Mouse (Mus musculus) right cerebral cortex, adult 2 months (tissue): Measurements from ENCODE around the gene Csnk1g1.

Experiments used
- DNase-seq, 2 experiments: peaks; one replicate each; pipeline ENCODE4 v3.0.0; 2021 to 2022; ENCODE audit warnings: low spot score in 2 of 2

Csnk1g1 gene

DNA sequence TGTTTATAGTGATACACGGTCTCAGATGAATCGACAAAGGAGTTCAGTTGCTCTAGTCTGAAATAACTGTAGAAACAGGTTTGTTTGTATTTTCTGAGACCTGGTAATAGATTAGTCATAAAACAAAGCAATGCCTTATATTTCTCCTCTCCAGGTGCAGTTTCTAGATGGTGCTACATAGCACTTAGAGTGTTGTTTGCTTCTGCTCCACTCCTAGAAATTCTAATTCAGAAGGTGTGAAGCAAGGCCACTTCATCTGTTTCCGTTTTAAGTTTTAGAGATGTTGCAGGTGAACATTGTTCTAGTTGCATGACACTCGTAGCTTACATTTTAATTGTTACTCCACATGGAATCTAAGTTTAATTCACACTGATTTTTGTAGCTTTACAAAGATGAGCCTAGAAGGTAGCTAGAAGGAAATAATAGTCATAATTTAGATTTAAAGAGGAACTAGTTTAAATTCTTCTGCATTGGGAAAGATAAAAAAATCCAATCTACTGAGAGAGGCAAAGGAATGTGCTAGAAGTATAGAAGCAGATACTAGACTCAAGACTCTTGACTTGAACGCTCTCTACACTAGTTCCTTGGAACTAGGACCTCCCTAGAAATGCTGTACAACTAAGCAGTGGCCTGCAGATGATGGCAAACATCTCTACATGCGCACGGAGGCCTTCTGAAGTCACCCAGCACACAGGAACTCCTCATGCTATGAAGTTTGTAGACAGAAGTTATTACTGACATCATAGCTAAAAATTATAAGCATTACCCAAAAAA lies 87.1 kb downstream of the Csnk1g1 start:
- no peak for DNase-seq

DNA sequence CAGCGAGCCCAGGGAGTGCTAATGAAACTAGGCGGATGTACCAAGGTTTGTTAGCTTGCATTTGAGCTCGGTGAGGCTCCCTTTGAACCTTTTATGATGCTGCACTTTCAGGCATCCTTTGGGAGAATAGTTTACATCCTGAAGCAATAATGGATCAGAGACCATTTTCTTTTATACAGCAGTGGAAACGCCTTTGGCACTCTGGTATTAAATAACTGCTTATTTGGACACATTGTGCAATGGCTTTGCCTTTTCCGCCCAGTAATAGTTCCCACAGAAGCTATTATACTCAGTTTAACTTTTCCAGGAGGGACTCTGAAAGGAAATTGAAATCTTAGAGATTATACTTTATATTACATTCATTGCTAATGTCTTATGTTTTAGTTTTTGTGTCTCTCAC lies 90.2 kb downstream of the Csnk1g1 start:
- DNase-seq = no peak

DNA sequence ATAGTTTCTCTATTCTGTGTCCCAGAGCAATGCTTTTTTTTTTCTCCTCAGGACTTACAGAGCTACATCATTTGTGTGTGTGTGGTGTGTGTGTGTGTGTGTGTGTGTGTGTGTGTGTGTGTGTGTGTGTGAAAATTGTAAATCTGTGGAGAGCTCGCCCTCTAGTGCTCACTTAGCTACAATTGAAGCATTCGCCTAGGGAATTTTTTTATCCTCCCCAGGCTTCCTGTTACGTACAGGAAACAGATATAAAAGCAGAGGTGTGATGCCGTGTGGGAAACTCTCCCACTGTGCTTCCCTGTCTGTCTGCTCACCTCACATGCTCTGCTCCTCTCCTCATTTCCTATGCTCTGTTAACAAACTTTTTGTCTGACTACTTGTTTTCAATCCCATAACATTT lies 95.7 kb downstream of the Csnk1g1 start:
- peak; percentile 50 to 57 for DNase-seq

DNA sequence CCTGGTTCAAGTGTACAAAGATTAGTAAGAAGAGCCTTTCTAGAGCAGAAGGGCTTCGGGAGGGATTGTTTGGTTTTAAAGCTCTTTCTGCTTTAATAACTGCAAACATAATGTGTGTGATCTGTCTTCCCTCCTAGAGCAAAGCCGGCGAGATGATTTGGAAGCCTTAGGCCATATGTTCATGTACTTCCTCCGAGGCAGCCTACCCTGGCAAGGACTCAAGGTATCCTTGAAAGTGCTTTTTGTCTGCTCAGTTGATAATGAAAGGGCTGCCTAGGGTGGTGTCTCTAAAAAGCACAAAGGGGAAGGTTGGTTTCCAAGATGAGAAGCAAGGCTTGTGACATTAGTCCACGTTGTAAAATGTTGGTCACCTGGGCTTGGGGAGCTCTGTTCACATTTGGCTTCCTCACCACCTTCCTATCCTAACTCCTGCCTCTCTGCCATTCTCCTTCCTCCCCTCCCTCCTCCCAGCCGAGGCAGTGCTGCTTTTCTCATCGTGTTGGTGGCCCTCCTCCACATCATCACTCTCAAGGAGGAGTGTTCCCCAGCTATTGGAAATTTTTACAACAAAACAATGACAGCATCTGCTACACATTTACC lies 99.0 kb downstream of the Csnk1g1 start:
- DNase-seq = peak; percentile 66 to 75

DNA sequence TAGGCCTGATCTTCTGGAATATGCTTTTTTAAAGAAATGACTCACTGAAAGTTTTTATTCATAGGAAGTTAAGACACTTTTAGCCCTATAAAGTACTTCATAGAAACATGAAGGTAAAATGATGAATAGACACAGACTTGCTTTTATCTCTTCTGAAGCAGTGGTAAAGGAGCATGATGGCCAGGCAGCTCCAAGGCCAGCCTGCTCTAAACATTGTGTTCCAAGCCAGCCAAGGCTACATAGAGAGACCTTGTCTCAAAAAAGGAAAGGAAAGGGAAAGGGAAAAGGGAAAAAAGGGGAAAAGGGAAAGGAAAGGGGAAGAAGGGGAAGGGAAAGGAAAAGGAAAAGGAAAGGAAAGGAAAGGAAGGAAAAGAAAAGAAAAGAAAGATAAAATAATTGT lies 111.9 kb downstream of the Csnk1g1 start:
- no peak for DNase-seq

DNA sequence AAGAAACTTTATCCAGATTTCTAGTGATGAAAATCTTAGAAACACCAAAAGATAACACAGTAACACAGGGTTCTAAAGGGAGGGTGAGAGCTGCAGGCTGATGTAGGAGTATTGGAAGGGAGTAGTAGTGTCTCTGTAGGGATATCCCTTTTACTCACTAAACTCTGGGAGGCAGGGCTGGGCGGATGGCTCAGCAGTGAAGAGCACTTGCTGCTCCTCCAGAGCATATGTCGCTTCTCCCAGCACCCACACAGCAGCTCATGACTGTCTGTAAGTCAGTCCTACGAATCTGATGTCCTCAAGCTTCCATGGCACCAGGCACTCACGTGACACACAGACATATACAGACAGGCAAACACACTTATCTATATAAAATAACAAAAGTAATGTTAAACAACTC lies 129.4 kb downstream of the Csnk1g1 start:
- DNase-seq = peak; percentile 56 to 65

DNA sequence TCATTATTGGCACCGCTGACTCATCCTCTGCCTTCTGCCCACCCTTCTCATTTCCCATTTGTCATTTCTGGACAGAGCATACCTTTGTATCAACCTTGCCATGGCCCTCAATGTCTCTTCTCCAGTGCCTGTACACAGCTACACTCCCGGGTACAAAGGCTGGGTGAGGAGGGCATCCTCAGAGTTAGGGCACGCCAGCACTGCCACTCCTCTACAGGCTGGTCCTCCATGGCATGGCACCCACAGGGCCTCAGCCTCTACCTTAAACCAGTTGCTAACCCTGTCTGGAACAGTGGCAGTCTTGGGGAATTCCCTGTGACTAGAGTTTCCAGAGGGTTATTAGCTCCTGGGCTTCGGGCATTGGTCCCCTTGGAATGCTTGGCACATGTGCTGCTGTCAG lies 129.9 kb downstream of the Csnk1g1 start:
- no peak for DNase-seq

DNA sequence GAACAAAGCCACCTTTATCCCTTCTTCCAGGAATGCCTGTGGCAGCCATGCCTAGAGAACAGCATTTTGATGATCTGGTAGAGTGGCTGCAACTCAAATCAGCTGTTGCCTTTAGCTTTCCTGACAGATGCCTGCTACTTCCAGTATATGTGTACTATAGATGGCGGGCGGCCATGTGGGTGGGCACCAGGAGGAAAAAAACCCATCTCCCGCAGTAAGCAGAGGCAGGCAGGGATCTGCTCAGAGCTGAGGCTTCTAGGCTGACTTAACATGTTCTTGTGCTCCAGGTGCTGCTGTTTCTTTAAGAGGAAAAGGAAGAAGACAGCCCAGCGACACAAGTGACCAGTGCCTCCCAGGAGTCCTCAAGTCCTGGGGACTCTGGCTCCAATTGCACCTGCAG lies 130.6 kb downstream of the Csnk1g1 start:
- peak; percentile 49 to 59 for DNase-seq

DNA sequence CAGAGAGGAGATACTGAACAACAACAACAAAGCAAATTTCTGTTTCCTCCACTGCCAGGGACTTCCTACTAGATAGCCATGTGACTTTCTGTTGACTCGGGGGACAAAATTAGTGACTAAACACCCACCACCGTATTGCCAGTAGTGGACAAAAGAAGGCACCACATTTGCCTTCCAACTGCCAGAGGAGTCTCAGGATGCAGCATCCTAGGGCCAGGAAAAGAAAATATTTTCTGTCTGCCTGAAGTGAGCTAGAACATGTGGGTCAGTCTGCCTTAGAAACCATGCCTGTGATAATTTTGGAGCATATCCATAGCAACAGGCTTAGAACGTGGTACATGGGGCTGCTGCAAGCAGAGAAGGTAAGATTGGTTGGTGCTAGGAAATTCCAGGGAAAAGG lies 132.1 kb downstream of the Csnk1g1 start:
- DNase-seq = peak; percentile 44 to 57

DNA sequence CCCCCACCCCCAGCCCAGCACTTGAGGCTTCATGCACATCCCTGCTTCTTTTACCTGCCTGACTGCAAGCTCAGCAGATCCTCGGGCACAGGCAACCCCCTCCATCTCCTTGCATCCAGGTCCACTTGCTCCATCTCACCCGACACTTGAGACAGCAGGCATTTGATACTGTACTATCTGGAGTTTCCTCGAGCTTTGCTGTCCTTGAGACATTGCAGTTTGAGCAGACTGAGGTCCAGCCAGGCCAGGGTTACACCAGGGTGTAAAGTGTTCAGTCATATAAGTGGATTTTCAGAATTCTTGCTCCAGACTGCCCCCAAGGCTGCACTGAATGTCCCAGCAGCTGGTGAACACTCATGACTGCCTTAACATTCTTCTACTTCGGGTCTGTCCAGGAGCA lies 133.6 kb downstream of the Csnk1g1 start:
- DNase-seq = no peak

DNA sequence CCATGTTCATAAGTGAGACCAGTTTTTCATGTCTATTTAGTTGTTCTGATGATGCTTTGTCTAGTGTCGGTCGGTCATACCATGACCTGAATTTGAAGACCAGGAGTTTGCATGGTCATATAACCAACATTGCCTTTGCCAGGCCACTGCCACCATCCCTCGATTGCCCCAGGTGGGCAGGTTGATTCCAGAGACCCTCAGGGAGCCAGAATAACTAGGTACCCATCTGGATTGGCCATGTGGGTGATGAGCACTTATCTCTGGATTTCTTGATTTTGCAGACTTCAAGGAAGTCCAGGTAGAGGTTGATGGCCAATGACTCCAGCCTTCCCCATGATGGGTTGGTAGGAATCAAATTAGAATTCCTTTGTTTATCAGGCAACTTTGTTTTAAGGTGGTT lies 134.5 kb downstream of the Csnk1g1 start:
- DNase-seq = no peak

DNA sequence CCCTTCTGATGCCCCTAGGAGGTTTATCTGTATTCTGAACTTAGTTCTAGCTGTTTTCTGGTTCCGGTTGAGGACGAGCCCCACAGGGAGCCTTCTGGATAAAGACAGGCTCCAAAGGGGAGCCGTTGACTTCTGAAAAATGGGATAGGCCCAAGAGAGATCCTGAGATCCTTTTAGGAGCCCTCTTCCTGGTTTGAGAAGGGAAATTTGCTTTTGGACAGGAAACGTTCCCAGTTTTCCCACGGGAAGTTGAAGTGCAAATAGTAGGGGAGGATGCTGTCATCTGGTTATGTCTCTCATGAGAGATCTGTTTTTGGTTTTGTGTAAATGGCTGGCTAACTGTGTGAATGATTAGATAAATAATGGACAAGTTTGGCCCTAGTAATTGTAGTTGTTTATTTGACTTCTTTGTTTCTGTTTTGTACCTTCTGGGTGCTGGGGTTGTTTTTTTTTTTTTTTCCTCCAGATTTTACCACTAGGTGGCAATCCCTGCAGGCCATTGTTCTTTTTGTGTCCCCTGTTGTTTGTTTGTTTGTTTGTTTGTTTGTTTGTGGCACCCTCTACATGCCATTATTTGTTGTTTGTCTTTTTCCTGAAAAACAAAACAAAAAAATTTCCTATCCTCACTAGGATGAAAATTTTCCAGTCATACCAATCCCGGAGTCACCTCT lies 141.3 kb downstream of the Csnk1g1 start:
- no peak for DNase-seq

DNA sequence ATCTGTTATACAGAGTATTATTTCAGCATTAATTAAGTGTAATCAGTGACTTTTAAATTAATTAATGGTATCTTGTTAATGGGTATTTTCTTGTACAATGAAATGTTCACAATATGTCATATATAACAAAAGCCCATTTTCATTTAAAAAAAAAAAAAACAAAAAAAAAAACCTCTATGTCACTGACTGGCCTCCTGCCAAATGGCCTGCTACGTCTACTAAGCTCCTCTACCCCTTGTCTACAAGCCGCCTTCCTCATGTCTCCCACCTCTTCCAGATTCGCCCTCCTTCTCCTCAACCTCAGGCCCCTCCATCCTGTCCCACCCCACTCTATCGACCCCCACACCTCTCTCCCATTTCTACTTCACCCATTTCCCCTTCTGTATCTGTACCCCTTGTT lies 142.8 kb downstream of the Csnk1g1 start:
- no peak for DNase-seq

DNA sequence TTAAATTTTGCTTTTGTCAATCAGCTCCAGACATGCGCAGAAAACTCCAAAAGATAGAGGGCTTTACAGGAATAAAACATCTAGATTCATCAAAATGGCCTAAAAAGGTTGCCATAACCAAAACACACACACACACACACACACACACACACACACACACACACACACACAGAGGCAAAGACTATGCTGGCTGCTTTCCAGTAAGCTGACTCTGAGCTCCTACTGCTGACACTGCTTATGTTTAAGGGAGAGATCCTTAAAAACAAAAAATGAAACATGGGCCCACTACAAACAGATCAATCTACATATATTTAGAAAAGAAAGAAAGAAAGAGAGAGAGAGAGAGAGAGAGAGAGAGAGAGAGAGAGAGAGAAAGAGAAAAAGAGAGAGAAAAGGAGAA lies 144.0 kb downstream of the Csnk1g1 start:
- DNase-seq = no peak

DNA sequence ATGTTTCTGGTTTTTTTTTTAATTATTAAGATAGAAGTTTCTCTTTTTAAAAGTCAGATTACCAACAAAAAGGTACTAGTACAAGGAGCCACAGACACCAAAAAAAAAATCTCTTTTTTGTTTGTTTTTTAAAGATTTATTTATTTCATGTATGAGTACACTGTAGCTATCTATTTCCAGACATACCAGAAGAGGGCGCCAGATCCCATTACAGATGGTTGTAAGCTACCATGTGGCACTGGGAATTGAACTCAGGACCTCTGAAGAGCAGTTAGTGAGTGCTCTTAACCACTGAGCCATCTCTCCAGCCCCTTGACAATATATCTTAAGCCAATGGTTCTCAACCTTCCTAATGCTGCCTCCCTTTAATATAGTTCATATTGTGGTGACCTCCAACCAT lies 144.9 kb downstream of the Csnk1g1 start:
- DNase-seq = no peak

DNA sequence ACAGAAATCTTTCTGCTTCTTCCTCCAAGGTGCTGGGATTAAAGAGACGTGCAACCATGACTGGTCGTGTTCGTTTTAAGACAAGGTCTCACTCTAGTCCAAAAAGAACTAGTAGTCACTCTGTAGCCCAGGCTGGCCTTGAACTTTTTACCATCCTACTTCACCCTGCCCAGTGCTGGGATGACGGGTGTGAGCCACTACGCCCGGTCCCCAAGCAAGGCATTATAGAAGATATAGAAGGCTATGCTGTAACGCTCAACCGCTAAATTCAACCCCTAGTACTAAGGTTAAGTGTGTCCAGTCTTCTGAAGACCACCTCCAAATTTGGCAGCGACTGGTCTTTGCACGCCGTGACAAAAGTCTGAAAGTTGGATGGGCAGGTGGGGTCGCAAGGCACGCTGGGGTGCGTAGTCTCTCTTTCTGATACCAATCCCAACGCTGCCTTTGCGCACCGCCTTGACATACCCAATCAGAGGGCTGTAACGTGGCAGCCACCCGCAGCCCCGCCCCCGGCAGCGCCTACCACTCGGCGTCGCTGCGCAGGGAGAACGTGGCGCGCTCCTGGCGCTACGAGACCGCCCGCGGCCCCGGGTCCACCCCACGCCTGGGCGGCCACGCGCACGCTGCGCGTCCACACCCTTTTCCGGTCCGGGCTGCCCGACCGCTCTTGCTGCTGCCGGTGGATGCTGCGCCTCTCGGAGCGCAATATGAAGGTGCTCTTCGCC lies 151.0 kb downstream of the Csnk1g1 start, which contains the start of gene Ppib:
Gene Ppib, plus strand, starts transcription at position 640 of the 725 bp plus-strand sequence.
- DNase-seq = peak; percentile 96 to 99

DNA sequence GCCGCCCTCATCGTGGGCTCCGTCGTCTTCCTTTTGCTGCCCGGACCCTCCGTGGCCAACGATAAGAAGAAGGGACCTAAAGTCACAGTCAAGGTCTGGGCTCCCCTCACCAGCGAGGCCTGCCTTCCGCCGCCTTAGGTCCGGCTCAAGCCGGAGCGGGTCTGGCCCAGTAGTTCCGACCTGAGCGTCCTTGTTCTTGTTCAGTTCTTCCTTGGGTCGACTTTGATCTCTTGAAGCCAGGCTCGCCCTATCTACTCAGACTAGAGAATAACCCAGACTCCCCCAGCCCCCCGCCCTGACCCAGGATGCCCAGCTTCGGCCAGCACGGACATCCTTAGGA lies 151.6 kb downstream of the Csnk1g1 start:
- DNase-seq = no peak

DNA sequence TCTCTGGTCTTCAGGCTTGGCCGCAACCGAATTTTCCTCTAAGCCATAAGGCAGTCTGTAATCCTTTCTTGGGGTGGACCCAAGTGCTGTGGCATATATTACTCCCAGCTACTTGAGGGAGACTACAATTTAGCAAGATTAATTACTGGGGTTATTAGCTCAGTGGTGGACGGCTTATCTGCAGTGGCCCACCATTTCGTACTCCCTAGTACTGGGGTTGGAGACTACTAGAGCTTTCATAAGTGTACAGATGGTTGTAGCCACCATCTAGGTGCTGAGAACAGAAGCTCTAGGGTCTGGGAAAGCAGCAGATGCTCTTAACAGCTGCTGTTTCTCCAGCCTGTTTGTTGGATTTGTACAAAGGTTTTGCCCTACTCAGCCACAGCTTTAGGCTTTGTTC lies 152.3 kb downstream of the Csnk1g1 start:
- DNase-seq = no peak

DNA sequence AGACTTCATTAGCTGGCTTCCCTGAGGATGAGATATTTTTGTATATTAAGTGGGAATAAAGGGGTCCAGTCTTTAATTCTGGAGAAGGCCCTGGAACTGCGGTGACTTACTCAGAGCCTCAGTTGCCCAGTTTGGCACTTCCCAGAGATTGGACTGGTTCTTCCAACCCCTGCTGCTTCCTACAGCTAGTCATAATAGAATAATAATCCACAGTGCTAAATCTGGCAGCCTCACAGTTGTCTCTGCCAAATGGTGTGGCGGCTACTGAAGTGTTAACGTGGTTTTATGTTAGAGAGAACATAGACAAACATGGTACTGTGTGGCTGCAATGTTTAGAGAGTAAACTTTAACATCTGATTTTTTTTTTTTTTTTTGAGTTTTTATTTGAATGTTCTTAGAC lies 152.9 kb downstream of the Csnk1g1 start:
- no peak for DNase-seq

DNA sequence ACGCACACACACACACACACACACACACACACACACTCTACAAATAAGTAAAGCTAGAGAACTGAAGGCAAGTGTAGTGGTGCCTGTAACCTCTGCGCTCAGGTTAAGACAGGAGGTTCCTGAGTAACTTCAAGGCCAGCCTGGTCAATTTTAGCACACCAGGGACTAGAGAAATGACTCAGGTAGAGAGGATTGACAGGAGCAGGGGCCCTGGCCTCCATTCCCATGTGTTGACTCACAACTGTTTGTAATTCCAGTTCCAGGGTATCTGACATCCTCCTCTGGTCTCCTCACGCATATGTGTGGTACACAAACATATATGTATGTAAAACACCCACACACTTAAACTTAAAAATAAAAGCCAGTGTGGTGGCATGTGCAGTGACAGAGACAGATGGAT lies 154.7 kb downstream of the Csnk1g1 start:
- no peak for DNase-seq

DNA sequence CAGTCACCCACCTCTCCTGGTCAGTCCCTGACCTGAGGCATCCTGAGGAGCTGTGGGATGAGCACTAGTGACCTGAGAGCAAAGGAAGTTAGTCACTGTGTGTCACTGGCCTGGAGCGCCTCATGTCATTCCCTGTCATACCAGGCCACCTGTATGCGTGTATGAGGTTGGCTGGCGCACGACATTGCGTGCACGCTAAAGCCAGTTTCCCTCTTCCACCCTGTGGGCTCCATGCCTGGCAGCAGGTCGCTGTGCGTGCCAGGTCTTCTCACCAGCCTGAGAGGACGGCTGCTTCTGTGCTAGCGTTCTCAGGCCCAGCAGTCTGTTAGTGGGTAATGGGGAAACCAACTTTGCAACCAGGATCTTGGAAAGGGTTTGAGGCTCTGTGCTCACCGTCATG lies 155.6 kb downstream of the Csnk1g1 start:
- no peak for DNase-seq

DNA sequence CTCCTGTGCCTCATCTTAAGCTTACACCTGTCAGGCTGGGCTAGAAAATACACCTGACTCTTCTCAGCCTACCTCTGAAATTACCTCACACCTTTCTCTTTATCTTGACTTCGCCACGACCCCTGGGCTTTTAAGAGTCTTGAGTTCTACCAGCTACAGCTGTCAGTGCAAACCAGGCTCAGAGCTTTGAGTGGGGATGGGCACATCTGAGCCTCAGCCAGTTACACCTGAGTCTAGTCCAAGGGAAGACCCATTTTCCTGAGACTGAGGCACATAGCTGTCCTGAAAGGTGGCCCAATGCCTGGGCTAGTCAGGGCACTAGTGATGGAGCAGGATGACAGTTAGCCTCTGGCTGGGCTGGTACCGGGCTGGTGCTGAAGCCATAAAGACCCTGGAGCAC lies 158.1 kb downstream of the Csnk1g1 start:
- DNase-seq = no peak

DNA sequence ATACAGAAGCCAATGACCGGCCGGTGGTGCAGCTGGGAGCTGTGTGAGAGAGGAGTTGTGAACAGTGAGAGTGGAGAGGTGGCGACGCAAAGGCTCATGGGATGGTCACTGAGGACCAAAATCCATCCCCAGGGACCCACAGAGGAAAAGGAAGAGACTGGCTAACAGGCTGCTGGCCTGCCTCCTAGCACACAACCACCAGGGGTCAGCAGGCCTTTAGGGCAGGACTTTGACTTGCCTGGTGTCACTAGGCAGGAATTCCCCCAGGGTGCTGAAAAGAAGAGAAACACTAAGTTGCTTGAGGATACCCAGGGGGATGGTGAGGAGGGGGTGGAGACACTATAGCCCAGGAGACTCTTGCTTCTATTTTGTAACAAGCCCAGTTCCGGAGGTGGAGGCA lies 158.8 kb downstream of the Csnk1g1 start:
- no peak for DNase-seq
